Mouse (Mus musculus) spleen, adult 12 weeks (tissue): ENCODE measurements around the gene Elk4.

Experiments
- DNase-seq: peaks from one replicate; pipeline ENCODE4 v3.0.0; 2022; ENCODE audit warnings: low spot score

Gene Elk4

DNA sequence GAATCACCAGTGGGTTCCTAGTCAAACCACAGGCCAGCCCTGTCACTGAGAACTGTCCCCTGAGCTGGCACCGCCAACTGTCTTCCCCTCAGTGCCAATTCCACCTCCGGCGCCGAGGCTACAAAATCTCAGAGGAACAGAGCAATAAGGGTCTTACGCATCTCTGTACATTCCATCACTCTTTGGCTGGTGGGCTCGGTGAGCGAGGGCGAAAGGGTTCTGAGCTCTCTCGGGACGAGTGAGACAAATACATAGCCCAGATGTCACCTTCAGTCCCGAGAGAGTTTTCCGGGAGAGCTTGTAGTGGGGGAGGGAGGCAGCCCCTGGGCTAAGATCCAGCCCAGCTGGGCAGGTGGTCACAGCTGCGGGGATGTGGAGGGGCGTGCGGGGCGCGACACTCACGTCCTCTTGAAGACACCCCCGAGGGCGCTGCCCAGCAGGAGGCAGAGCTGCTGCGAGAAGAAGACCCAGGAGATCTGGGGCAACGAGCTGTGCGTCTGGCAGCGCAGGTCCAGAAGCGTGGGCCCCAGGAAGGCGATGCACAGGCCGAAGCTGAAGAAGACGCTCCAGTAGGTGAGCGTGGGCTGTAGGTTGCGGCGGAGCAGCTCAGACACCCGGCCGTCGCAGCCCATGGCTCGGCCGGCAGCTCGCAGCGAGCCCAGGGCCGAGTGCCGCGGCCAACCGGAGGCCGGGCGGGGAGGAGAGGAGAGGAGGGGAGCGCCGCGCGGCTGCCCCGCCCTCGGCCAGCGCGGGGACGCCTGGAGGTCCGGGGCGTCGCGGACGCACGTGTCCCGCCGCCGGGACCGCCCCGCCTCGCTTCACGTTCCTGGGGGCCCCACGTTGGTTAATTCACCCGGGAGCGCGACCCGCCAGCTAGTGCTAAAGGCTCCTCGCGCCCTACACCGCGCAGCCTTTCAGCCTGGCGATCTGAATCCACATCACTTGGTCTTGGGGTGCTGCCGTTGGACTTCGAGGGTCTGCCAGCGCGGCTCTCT lies 60.2 kb downstream of the Elk4 start, which contains the start of gene Mfsd4a:
TSS of gene Mfsd4a (minus strand) at position 802 of the 995 bp plus-strand sequence.
- no peak for DNase-seq

DNA sequence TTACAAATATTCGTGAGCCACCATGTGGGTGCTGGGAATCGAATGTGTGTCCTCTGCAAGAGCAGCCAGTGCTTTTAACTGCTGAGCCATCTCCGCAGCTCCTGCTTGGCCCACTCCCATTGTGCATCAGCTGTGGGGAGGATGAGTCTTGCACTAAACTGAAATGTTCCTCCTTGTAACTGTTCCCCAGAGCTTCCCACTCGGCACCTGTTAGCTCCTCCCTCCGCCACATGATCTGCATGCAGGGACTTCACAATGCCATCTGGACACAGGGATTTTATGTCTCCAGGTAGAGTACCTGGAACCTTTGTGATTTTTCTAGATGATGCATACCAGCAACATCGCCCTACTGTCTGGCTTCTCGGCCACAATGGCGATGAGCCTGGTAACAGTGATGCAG lies 62.0 kb downstream of the Elk4 start:
- DNase-seq: no peak

DNA sequence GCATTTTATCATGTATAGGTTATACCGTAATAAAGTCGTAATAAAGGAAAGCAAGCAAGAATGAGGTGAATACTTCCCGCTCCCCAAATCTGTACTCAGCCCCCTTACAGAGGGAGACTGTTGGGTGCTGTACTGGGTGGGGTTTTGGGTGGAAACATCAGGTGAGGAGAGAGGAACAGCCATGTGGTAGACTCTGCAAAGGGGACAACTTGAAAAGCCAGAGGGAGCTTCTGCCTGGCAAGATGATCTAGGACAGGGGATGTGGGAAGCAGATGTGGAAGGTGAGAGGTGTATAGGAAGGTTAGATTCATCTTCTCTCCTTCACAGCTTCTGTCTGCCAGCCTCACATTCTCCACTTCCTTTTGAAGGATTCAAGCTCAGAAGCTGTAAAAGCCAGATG lies 63.3 kb downstream of the Elk4 start:
- DNase-seq: no peak

DNA sequence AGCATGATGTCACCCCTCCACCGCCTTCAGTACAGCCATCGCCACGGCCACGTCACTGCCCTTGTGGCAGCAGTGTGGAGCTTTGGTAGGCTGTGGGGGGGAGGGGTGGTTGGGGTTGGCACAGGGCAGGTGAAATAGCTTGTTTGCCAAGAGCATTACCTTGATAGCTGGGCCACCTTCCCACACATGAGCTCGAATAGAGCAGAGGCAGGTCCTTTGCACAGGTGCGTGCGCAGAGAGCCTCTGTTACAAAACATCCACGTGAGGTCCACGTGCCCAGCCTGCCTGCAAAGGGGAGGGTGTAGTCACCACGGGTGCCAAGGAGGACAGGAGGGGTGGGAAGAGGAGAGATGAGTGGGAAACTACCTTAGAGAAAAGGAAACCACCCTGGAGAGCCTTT lies 68.2 kb downstream of the Elk4 start:
- no peak for DNase-seq

DNA sequence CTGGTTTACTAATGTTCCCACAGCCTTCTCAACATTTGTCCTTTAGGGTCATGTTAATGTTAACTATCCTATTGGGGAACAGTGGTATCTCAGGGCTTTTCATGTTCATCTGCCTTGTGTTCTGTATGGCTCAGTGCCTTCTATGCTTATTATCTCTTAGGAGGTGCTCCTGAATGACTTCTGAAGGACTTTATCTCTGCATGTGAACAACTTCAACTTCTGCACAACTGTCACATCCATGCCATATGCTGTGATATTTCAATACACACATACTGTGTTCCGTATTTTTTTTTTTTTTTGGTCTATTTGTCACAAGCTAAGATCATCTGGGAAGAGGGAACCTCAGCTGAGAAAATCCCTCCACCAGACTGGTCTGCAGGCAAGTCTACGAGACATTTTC lies 71.0 kb downstream of the Elk4 start:
- DNase-seq: no peak
